Mouse (Mus musculus): ENCODE results near the gene Klhl22.

Klhl22 gene

DNA sequence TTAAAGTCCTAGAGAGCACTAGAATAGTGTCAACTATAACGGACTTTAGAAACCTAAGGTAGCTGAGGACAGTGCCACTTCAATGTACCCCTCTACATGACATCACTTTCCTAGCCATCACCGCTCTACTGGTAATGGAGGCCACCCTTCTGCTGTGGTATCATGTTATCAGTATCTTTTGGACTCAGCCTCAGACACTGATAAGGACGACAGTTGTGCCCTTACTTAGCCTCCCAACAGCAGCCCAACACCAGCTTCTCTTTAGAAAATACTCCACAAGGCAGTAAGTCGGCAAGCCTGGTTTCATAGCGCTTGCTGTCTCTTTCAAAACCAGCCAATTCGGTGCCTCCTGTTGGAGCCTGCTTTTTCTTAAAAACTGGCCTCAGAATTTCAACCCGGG is 75.1 kb downstream of the Klhl22 start:
- DNase-seq: no peak

DNA sequence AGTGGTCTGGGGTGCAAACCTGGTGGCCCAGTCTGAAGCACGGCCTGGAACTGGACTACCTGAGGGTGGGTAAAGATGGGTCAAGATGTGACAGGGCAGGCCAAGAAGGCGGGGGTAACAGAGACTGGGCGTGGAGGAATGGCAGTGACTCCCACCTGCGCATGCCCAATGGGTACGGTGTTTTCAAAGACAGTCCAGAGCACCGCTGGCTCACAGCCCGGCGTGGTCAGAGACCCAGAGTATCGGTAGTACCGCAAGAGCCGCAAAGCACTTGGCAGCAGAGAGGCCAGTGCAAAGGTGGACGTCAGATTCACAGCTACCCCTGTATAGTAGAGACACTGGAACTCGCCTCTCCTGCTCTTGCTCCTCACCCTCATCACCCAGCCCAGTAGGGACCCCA is 76.1 kb downstream of the Klhl22 start:
- DNase-seq: no peak

DNA sequence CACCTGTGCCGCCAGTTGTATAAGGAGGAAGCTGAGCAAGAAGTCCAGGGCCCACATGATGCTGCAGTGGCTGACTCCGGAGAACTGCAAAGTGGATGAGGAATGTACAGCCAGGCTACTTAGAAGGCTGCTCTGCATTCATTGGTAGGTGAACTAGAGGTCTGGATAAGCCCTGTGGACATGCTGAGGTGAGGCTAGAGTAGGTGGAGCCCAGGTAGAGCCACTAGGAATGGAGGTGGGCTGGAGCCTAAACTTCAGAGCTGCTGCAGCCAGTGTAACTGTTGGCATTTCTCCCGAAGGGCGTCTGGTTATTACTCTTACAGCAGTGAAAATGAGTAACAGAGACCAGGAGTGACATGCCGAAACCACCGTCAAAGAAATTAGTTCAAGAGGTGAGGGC is 78.6 kb downstream of the Klhl22 start, which contains the start of gene Car15:
Gene Car15, minus strand, starts transcription at position 314 of the 400 bp plus-strand sequence.
- DNase-seq: no peak

DNA sequence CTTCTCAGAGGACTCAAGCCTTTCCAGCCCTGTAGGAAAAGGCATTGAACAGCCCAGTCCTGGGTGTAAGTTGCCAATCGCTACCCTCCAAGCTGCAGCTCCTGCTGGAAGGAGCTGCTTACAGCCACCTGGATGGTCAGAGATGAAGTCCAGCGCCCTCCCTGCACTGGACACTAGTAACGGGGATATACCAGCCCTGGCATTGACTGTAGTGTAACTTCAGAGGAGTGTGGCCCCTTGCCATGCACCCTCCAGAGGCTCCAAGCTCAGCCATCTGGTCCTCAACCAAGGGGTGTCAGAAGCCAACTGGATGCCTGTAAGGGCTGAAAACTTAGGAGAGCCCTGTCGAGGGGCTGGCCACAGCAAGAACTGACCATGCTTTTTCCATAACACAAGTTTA is 80.6 kb downstream of the Klhl22 start:
- DNase-seq: no peak

DNA sequence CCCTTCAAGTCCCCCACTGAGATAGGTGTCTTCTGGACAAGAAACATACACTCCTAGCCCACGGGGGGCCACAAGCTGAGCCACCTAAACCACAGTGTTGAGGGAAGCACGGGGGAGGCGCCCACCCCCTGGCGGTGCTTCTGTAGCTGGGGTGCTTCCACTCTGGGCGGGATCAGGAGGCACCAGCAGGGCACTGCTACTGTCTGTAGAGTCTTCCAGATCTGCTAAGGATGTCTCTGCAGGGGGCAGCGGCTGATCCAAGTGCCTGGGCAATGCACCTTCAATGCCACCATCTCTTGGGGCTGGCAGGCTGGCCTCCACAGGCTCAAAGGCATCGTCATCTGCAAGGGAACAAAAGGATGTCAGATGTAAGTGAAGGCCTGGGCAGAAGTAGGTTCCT is 83.0 kb downstream of the Klhl22 start:
- DNase-seq: no peak

Data from lung, postnatal 14 days (tissue).